Mouse (Mus musculus) MEL (cell line): ENCODE measurements around the gene Lime1.
A peak's percentile ranks its signal among the peaks of the same experiment; 100 is the strongest.

Source experiments
- CHD1 ChIP-seq: IDR thresholded peaks from 2 replicates; pipeline ENCODE4 v1.6.1; 2012; ENCODE audit warnings: low read depth, mild to moderate bottlenecking, inconsistent platforms, low read length, improper control_type of control experiment
- CTCF ChIP-seq, 3 experiments: IDR thresholded peaks in 2 of 3; conservative IDR thresholded peaks in 1 of 3; 2 replicates each; pipeline ENCODE4 v1.5.1; 2011 to 2012; ENCODE audit warnings: low read length in 3 of 3, low read depth in 2 of 3, mild to moderate bottlenecking in 2 of 3, improper control_type of control experiment in 1 of 3, inconsistent platforms in 1 of 3, mixed read lengths in 1 of 3, moderate library complexity in 1 of 3; ENCODE audit not compliant: control insufficient read depth in 1 of 3, insufficient read depth in 1 of 3, poor library complexity in 1 of 3, severe bottlenecking in 1 of 3
- ETS1 ChIP-seq: IDR thresholded peaks from 2 replicates; pipeline ENCODE4 v1.6.1; 2012; ENCODE audit warnings: low read depth, mild to moderate bottlenecking, inconsistent platforms, low read length, improper control_type of control experiment, moderate library complexity
- GATA1 ChIP-seq: IDR thresholded peaks from 2 replicates; pipeline ENCODE4 v1.6.1; 2011; ENCODE audit warnings: low read depth, low read length, improper control_type of control experiment
- HCFC1 ChIP-seq: IDR thresholded peaks from 2 replicates; pipeline ENCODE4 v1.6.1; 2012; ENCODE audit warnings: low read depth, mild to moderate bottlenecking, inconsistent platforms, low read length, improper control_type of control experiment, moderate library complexity
- NRF1 ChIP-seq: IDR thresholded peaks from 2 replicates; pipeline ENCODE4 v1.6.1; 2014; ENCODE audit warnings: low read depth, mild to moderate bottlenecking, inconsistent platforms, low read length, improper control_type of control experiment, moderate library complexity; ENCODE audit not compliant: poor library complexity, insufficient read depth, severe bottlenecking
- POLR2A ChIP-seq, 2 experiments: IDR thresholded peaks; 2 replicates each; pipeline ENCODE4 v1.6.1; 2011 to 2012; ENCODE audit warnings: low read length in 2 of 2, mild to moderate bottlenecking in 2 of 2, control low read depth in 1 of 2, improper control_type of control experiment in 1 of 2, low read depth in 1 of 2, moderate library complexity in 1 of 2; ENCODE audit not compliant: control insufficient read depth in 1 of 2, insufficient read depth in 1 of 2, poor library complexity in 1 of 2
- POLR2AphosphoS2 ChIP-seq: IDR thresholded peaks from 2 replicates; pipeline ENCODE4 v1.6.1; 2011; ENCODE audit warnings: low read length, improper control_type of control experiment
- POLR2AphosphoS5 ChIP-seq: IDR thresholded peaks from 2 replicates; pipeline ENCODE4 v1.6.1; 2012; ENCODE audit warnings: low read depth, borderline replicate concordance, mild to moderate bottlenecking, inconsistent platforms, low read length, moderate library complexity, mixed read lengths
- RAD21 ChIP-seq: IDR thresholded peaks from 2 replicates; pipeline ENCODE4 v1.6.1; 2011; ENCODE audit warnings: mild to moderate bottlenecking, low read depth, low read length, improper control_type of control experiment
- TAL1 ChIP-seq: IDR thresholded peaks from 2 replicates; pipeline ENCODE4 v1.6.1; 2012; ENCODE audit warnings: mild to moderate bottlenecking, inconsistent platforms, low read length, moderate library complexity, mixed read lengths
- UBTF ChIP-seq: IDR thresholded peaks from 2 replicates; pipeline ENCODE4 v1.6.1; 2012; ENCODE audit warnings: low read depth, mild to moderate bottlenecking, inconsistent platforms, low read length, improper control_type of control experiment, moderate library complexity, borderline replicate concordance; ENCODE audit not compliant: insufficient read depth
- ZC3H11A ChIP-seq: IDR thresholded peaks from 2 replicates; pipeline ENCODE4 v1.6.1; 2012; ENCODE audit warnings: low read depth, mild to moderate bottlenecking, inconsistent platforms, low read length, improper control_type of control experiment

DNA sequence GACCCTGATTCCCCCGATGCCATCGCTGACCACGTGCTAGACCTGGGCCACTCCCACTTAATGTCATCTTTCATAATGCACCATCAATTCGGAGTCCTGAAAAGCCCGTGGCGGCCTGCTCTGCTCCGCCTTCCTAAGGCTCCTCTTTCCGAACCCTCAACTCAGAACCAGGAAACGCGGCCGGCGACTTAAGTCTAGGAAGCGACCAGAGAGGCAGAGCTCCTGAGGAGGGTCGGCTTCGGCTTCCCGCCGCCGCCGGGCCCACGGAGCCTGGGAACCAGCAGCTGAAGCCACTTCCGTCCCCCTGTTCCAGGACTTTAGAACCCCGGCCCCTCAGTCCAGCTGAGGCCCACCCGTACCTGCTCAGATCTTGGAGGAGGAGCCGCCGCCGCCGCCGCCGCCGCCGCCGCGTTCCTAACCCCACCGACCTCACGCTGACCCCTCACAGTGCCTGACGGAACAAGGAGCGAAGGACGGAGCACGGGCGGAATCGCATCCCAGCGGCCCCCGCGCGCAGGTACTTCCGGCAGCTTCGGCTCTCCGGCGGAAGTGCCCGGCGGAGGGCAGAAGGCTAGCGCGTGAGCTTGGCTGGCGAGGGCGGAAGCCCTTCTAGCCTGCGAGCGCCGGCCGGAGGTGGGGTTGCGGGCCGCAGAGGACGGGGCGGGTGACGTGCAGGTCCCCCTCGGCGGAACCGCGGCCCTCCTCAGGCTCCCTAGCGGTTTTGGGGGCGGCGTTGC, 14.8 kb upstream of the Lime1 start, which contains the start of the genes Zgpat and Arfrp1:
- TF ChIP-seq CTCF (IDR thresholded peaks at IDR 0.05 in 2 of 3, conservative IDR thresholded peaks at IDR 0.05 in 1 of 3; ENCODE audit: control insufficient read depth in 1 of 3, insufficient read depth in 1 of 3, low read depth in 2 of 3, low read length in 3 of 3, poor library complexity in 1 of 3, severe bottlenecking in 1 of 3) (no peak), UBTF (no peak), POLR2A (IDR thresholded peaks at IDR 0.05; ENCODE audit: control insufficient read depth in 1 of 2, insufficient read depth in 1 of 2, low read depth in 1 of 2, low read length in 2 of 2, poor library complexity in 1 of 2) (peak; percentile 68 to 87; a peak in 3 of 4 replicates), ZC3H11A (no peak), POLR2AphosphoS2 (peak; percentile 68), TAL1 (no peak), CHD1 (no peak), RAD21 (no peak), NRF1 (0 out of 2 replicates have a peak, but pooled peaks have one; percentile 12), ETS1 (no peak), GATA1 (no peak), POLR2AphosphoS5 (no peak), HCFC1 (peak; percentile 90)
